Mouse (Mus musculus) embryonic facial prominence, embryonic 15.5 days (tissue): ENCODE data around the gene Gm28710. TPM values are rescaled to one million over a fixed set of nuclear protein-coding genes. Genes with fewer than 3 reads are reported as not detected.
A peak's percentile ranks its signal among the peaks of the same experiment; 100 is the strongest.

ENCODE experiments used
- ATAC-seq: fragments of 200-750 bp; cut with Nextera tagmentation; 2 replicates; pipeline ENCODE4 v1.8.0; 2017; ENCODE audit warnings: low read depth, moderate TSS enrichment; ENCODE audit not compliant: insufficient number of reproducible peaks, low FRiP score, low TSS enrichment
- H3K27ac ChIP-seq: fragments of 300-500 bp; sonication (generic); replicated peaks from 2 replicates; pipeline ENCODE4 v1.5.1; 2015; ENCODE audit warnings: mild to moderate bottlenecking, inconsistent platforms
- H3K27me3 ChIP-seq: fragments of 300-500 bp; sonication (generic); 2 replicates; pipeline ENCODE4 v1.6.1; 2015; ENCODE audit warnings: inconsistent platforms
- H3K36me3 ChIP-seq: fragments of 300-500 bp; sonication (generic); 2 replicates; pipeline ENCODE4 v1.6.1; 2015; ENCODE audit warnings: mild to moderate bottlenecking, inconsistent platforms
- H3K4me1 ChIP-seq: fragments of 300-500 bp; sonication (generic); 2 replicates; pipeline ENCODE4 v1.6.1; 2015; ENCODE audit warnings: inconsistent platforms
- H3K4me2 ChIP-seq: fragments of 300-500 bp; sonication (generic); replicated peaks from 2 replicates; pipeline ENCODE4 v1.6.1; 2015; ENCODE audit warnings: mild to moderate bottlenecking, inconsistent platforms
- H3K4me3 ChIP-seq: fragments of 300-500 bp; sonication (generic); replicated peaks from 2 replicates; pipeline ENCODE4 v1.5.1; 2015; ENCODE audit warnings: mild to moderate bottlenecking, inconsistent platforms
- H3K9ac ChIP-seq: fragments of 300-500 bp; sonication (generic); 2 replicates; pipeline ENCODE4 v1.6.1; 2015; ENCODE audit warnings: inconsistent platforms
- H3K9me3 ChIP-seq: fragments of 300-500 bp; sonication (generic); replicated peaks from 2 replicates; pipeline ENCODE4 v1.6.1; 2016; ENCODE audit warnings: inconsistent platforms
- WGBS: fragments of 180-500 bp; shearing (Covaris S2); methylation state at CpG from one replicate; pipeline ENCODE4 v1.1.7; 2015; 5-methylcytosine and 5-hydroxymethylcytosine counted together
- polyA plus RNA-seq: library from polyadenylated mRNA; unstranded; fragments of >200 nt; fragmentation: Nextera tagmentation; extraction: Ambion mirVana; gene quantifications from 2 replicates; pipeline ENCODE4 v1.2.1, GENCODE M21; 2015

Gm28710 gene
- 0.85 and 1.3 TPM in 2 replicates for polyA plus RNA-seq

GRCm38 (mm10) chr5:16791243-16791860 lies at the start of gene Gm28710:
Gene Gm28710, plus strand, starts transcription at chr5:16791810.
- Histone ChIP-seq H3K27me3 (no peaks in the 10 kb centered on the region), H3K27ac (no peak within 1 kb of the TSS), H3K4me3 (no peak within 1 kb of the TSS), H3K9me3 (no peaks in the 10 kb centered on the region), H3K4me1 (no peaks in the 10 kb centered on the region), H3K9ac (no peak within 1 kb of the TSS), H3K4me2 (no peak within 1 kb of the TSS), H3K36me3 (no peaks in the 10 kb centered on the region)
- ATAC-seq = no peak
- 71% methylated on average over 4 of the region's 4 CpGs for WGBS

- no peak overlapping the region for H3K4me3 ChIP-seq
- ATAC-seq = no peak
- no peak overlapping the region for H3K4me2 ChIP-seq
- no peaks in the 10 kb centered on the region for H3K27me3 ChIP-seq
- H3K36me3 ChIP-seq = no peaks in the 10 kb centered on the region
- no peaks in the 10 kb centered on the region for H3K9me3 ChIP-seq
- WGBS = 65% methylated on average over 2 of the region's 2 CpGs
- H3K9ac ChIP-seq = no peak overlapping the region
- H3K27ac ChIP-seq = no peak overlapping the region
- no peaks in the 10 kb centered on the region for H3K4me1 ChIP-seq
Measured at GRCm38 (mm10) chr5:16777176-16777575, 14.4 kb upstream of the Gm28710 start.

- WGBS = 32% methylated on average over 6 of the region's 6 CpGs
- peak overlapping the region; percentile 81 for H3K27ac ChIP-seq
- ATAC-seq = peak; percentile 76
- H3K4me3 ChIP-seq = no peak overlapping the region
- no peak overlapping the region; the same call in 1 of the 2 replicates for H3K4me2 ChIP-seq
- no peaks in the 10 kb centered on the region for H3K4me1 ChIP-seq
- H3K36me3 ChIP-seq = no peaks in the 10 kb centered on the region
- no peaks in the 10 kb centered on the region for H3K27me3 ChIP-seq
- no peaks in the 10 kb centered on the region for H3K9me3 ChIP-seq
- H3K9ac ChIP-seq = no peak overlapping the region
Measured at GRCm38 (mm10) chr5:16778610-16779172, 12.9 kb upstream of the Gm28710 start.

- Histone ChIP-seq H3K4me2 (no peak overlapping the region), H3K9me3 (no peaks in the 10 kb centered on the region), H3K27ac (no peak overlapping the region), H3K4me1 (no peaks in the 10 kb centered on the region), H3K4me3 (no peak overlapping the region), H3K36me3 (no peaks in the 10 kb centered on the region), H3K9ac (no peak overlapping the region), H3K27me3 (no peaks in the 10 kb centered on the region)
- ATAC-seq = no peak
- 83% methylated on average over 4 of the region's 4 CpGs for WGBS
Measured at GRCm38 (mm10) chr5:16785627-16786026, 6.0 kb upstream of the Gm28710 start.

GRCm38 (mm10) chr5:16794972-16795371 lies 3.4 kb downstream of the Gm28710 start:
- ATAC-seq = no peak
- 84% methylated on average over 6 of the region's 6 CpGs for WGBS
- no peaks in the 10 kb centered on the region for H3K9me3 ChIP-seq

GRCm38 (mm10) chr5:16802726-16803125 lies 11.1 kb downstream of the Gm28710 start:
- H3K4me2 ChIP-seq = no peak overlapping the region
- 51% methylated on average over 4 of the region's 4 CpGs for WGBS
- no peak for ATAC-seq
- no peak overlapping the region for H3K4me3 ChIP-seq
- H3K27me3 ChIP-seq = no peaks in the 10 kb centered on the region
- H3K4me1 ChIP-seq = no peaks in the 10 kb centered on the region
- no peak overlapping the region for H3K9ac ChIP-seq
- no peak overlapping the region for H3K27ac ChIP-seq
- no peaks in the 10 kb centered on the region for H3K36me3 ChIP-seq
- H3K9me3 ChIP-seq = no peaks in the 10 kb centered on the region

More at GRCm38 (mm10) chr5:16794972-16795371, 3.4 kb downstream of the Gm28710 start:
- Histone ChIP-seq H3K4me2 (no peak overlapping the region), H3K4me1 (no peaks in the 10 kb centered on the region), H3K27ac (no peak overlapping the region), H3K27me3 (no peaks in the 10 kb centered on the region), H3K36me3 (no peaks in the 10 kb centered on the region), H3K9ac (no peak overlapping the region), H3K4me3 (no peak overlapping the region)

GRCm38 (mm10) chr5:16838991-16839390 lies 47.4 kb downstream of the Gm28710 start:
- Histone ChIP-seq H3K4me2 (no peak overlapping the region), H3K4me3 (no peak overlapping the region), H3K9ac (no peak overlapping the region), H3K27me3 (no peaks in the 10 kb centered on the region), H3K4me1 (no peaks in the 10 kb centered on the region), H3K36me3 (no peaks in the 10 kb centered on the region), H3K9me3 (no peaks in the 10 kb centered on the region), H3K27ac (no peak overlapping the region)
- ATAC-seq = no peak

- H3K4me3 ChIP-seq = no peak overlapping the region
- H3K4me2 ChIP-seq = no peak overlapping the region
- H3K9ac ChIP-seq = no peak overlapping the region
- 44% methylated on average over 2 of the region's 2 CpGs for WGBS
- no peaks in the 10 kb centered on the region for H3K36me3 ChIP-seq
- H3K27me3 ChIP-seq = no peaks in the 10 kb centered on the region
- no peak overlapping the region for H3K27ac ChIP-seq
- H3K4me1 ChIP-seq = no peaks in the 10 kb centered on the region
- no peak for ATAC-seq
- H3K9me3 ChIP-seq = no peaks in the 10 kb centered on the region
Measured at GRCm38 (mm10) chr5:16869309-16869915, 77.8 kb downstream of the Gm28710 start.

- Histone ChIP-seq H3K4me2 (no peak overlapping the region), H3K9me3 (no peaks in the 10 kb centered on the region; the same call in 1 of the 2 replicates), H3K27ac (no peak overlapping the region), H3K4me1 (no peaks in the 10 kb centered on the region), H3K9ac (no peak overlapping the region), H3K27me3 (no peaks in the 10 kb centered on the region), H3K4me3 (no peak overlapping the region), H3K36me3 (no peaks in the 10 kb centered on the region)
- ATAC-seq = no peak
- WGBS = 14% methylated on average over 1 of the region's 1 CpGs
Measured at GRCm38 (mm10) chr5:16894161-16894560, 102.6 kb downstream of the Gm28710 start.

GRCm38 (mm10) chr5:16919791-16920190 lies 128.2 kb downstream of the Gm28710 start:
- Histone ChIP-seq H3K4me3 (no peak overlapping the region), H3K27ac (no peak overlapping the region), H3K36me3 (no peaks in the 10 kb centered on the region), H3K4me2 (no peak overlapping the region), H3K27me3 (no peaks in the 10 kb centered on the region), H3K4me1 (no peaks in the 10 kb centered on the region), H3K9me3 (no peaks in the 10 kb centered on the region), H3K9ac (no peak overlapping the region)
- WGBS = 92% methylated on average over 8 of the region's 8 CpGs
- no peak for ATAC-seq

GRCm38 (mm10) chr5:16922473-16922872 lies 130.9 kb downstream of the Gm28710 start:
- no peak overlapping the region for H3K27ac ChIP-seq
- no peaks in the 10 kb centered on the region for H3K36me3 ChIP-seq
- 57% methylated on average over 1 of the region's 1 CpGs for WGBS
- H3K4me3 ChIP-seq = no peak overlapping the region
- H3K27me3 ChIP-seq = no peaks in the 10 kb centered on the region
- no peak for ATAC-seq
- H3K4me2 ChIP-seq = no peak overlapping the region
- H3K4me1 ChIP-seq = no peaks in the 10 kb centered on the region
- no peak overlapping the region for H3K9ac ChIP-seq
- H3K9me3 ChIP-seq = no peaks in the 10 kb centered on the region
